Mouse (Mus musculus) central nervous system, embryonic 11.5 days (tissue): ENCODE data around the gene Mcts2. TPM values are rescaled to one million over a fixed set of nuclear protein-coding genes. Genes with fewer than 3 reads are reported as not detected.

Experiments used
- polyA plus RNA-seq: library from polyadenylated mRNA; depleted of rRNA; stranded (reverse); fragments of >200 nt; gene quantifications from 2 replicates; pipeline ENCODE4 v1.2.3, GENCODE M21; 2012; rRNA removed

Gene Mcts2
- polyA plus RNA-seq = 20.2 and 36.9 TPM in 2 replicates

GRCm38 (mm10) chr2:152686806-152687267 is at the start of gene Mcts2:
TSS of gene Mcts2 (plus strand) at chr2:152687035.

GRCm38 (mm10) chr2:152669256-152669638 is 17.6 kb upstream of the Mcts2 start, which contains the start of gene H13:
TSS of gene H13 (plus strand) at chr2:152669461.

DNA sequence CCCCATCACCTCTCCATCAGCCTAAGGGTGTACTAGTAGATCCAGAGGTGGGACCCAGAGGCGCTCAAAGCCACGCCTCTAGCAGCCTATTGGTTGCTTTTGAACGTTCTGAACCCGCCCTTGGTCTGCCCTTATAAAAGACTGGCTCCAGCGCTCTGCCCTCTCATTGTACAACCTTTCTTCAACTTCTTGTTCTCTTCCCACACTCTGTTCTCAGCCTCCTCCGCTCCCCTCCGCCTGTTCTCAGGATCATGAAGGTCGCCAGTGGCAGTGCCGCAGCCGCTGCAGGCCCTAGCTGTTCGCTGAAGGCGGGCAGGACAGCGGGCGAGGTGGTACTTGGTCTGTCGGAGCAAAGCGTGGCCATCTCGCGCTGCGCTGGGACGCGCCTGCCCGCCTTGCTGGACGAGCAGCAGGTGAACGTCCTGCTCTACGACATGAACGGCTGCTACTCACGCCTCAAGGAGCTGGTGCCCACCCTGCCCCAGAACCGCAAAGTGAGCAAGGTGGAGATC is 49.3 kb downstream of the Mcts2 start, which contains the start of gene Id1:
TSS of gene Id1 (plus strand) at position 162 of the 512 bp plus-strand sequence.

Other genes starting within 250 kb of the Mcts2 start
- not detected in 2 replicates for gene Defb23, start 222.4 kb upstream of the Mcts2 start, polyA plus RNA-seq
- not detected in 2 replicates for gene Defb20, start 210.0 kb upstream of the Mcts2 start, polyA plus RNA-seq
- not detected in 2 replicates for gene Defb22, start 196.9 kb upstream of the Mcts2 start, polyA plus RNA-seq
- not detected in 2 replicates for gene Defb26, start 175.3 kb upstream of the Mcts2 start, polyA plus RNA-seq
- not detected in 2 replicates for gene Defb28, start 168.8 kb upstream of the Mcts2 start, polyA plus RNA-seq
- gene Defb29, start 146.9 kb upstream of the Mcts2 start, polyA plus RNA-seq = not detected in 2 replicates
- not detected in 2 replicates for gene Gm17416, start 117.7 kb upstream of the Mcts2 start, polyA plus RNA-seq
- not detected in 2 replicates for gene Defb21, start 114.3 kb upstream of the Mcts2 start, polyA plus RNA-seq
- not detected in 2 replicates for gene Defb19, start 106.7 kb upstream of the Mcts2 start, polyA plus RNA-seq
- not detected in 2 replicates for gene Defb45, start 87.6 kb upstream of the Mcts2 start, polyA plus RNA-seq
- not detected in 2 replicates for gene Defb36, start 82.7 kb upstream of the Mcts2 start, polyA plus RNA-seq
- 0.56 TPM in 1 of 2 replicates, not detected in the other for gene Defb25, start 64.0 kb upstream of the Mcts2 start, polyA plus RNA-seq
- 0.23 and 1.1 TPM in 2 replicates for gene Rem1, start 60.1 kb upstream of the Mcts2 start, polyA plus RNA-seq
- gene H13, start 17.6 kb upstream of the Mcts2 start, polyA plus RNA-seq = 99.6 and 122 TPM in 2 replicates
- gene Id1, start 49.2 kb downstream of the Mcts2 start, polyA plus RNA-seq = 218 and 227 TPM in 2 replicates
- gene Cox4i2, start 67.1 kb downstream of the Mcts2 start, polyA plus RNA-seq = 5.5 and 5.7 TPM in 2 replicates
- gene Bcl2l1, start 144.7 kb downstream of the Mcts2 start, polyA plus RNA-seq = 61.6 and 74.1 TPM in 2 replicates
- gene Tpx2, start 160.9 kb downstream of the Mcts2 start, polyA plus RNA-seq = 95.0 and 124 TPM in 2 replicates
- 0.04 TPM in 2 replicates for gene Mylk2, start 224.3 kb downstream of the Mcts2 start, polyA plus RNA-seq
- gene Foxs1, start 246.2 kb downstream of the Mcts2 start, polyA plus RNA-seq = 0.64 and 1.2 TPM in 2 replicates